Mouse (Mus musculus): Measurements from ENCODE around the gene Vasp.
A peak's percentile ranks its signal among the peaks of the same experiment; 100 is the strongest.

Gene Vasp

DNA sequence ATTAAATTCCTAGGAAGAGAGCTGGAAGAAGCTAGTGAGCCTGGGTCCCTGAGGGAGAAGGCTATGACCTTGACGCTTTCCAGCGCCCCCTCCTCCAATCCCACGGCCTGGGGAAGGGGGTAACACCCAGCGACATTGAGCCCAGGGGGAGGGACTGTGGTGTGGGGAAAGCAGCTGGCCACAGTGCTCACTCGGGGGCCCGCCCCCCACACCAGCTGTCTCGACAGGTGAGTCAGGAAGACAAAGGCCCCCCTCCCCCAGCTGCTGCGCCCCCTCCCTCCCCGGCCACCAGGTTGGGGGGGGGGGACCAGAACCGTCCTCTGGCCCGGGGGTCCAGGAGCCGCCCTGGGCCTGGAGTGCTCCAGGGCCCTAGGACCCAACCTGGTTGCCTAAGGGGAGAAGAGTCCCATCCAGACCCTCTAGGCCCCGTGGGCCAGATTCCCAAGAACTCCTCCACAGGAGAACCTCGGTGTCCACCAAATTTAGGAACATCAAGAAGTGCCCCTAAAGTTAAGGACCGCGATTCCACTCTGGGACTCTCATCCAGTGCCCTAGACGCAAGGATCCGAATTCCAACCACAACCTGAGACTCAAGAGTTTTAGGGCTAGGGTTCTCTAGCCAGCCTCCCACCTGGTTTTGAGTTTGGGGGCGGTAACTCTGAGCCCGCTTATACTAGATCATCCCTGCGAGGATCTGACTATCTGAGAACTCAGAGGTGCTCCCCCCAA, 944 bp downstream of the Vasp start:
- DNase-seq (ENCODE audit: low spot score in 2 of 2): no peak

DNA sequence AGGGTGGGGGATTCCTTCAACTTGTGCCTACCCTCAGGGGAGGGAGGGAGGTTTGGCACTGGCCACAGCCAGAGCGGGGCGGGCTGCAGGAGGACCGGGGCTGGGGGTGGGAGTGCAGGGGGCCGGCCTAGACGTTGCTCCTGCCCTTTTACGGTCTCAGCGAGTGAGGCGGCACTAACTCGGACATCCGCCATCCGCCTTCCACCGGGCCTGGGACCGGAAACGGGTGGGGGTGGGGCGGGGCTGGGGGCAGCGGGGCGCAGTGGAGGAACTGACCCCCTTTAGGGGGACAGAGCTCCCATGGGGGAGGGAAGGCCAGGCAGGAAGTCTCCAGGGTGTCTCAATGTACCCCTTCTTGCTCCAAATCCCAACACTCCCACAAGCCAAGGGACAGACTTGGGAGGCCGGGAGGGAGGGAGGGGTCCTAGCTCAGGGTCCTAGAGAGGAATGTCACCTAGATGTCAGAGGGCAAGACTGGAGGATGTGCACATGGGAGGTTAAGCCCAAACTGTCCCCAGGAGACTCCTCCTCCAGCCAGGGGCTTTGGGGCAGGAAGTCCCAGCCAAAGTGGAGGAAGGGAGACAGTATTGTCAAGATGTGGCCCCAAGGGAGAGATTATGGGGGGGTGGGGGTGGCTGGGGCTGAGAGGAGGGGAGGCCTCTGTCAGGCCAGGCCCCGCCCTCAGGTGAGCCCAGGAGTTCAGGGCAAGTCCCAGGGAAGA, 1.7 kb downstream of the Vasp start:
- no peak for DNase-seq (ENCODE audit: low spot score in 2 of 2)

DNA sequence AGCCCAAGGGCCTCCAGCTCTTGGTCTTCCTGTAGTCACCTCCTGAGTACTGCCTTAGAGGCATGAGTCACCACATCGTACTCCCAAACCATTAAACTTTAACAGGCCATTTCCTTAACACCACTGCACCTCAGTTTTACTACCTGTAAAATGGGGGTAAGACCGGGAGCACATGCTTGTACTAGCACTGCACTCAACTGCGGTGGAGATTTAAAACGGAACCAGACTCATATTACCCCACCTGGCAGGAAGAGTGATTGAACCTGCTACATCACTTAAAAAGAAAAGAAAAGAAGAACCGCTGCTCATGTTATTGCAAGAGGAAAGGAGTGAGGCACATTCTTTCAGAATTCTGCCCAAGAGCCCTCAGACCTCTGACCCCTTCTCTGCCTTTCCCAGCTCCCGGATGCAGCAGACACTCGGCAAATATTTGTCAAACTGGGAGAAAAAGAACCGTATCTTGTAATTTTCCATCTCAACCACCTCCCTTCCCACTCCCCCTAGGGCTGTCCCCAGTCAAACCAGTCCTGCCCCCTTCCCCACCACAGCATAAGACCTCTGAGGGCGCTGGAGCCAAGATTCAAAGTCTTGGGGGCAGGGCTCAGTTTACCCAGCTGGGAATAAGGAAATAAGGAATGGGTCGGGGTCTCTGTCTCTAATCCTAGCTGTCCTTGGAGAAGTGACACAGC, 2.5 kb downstream of the Vasp start:
- DNase-seq (ENCODE audit: low spot score in 2 of 2): no peak

DNA sequence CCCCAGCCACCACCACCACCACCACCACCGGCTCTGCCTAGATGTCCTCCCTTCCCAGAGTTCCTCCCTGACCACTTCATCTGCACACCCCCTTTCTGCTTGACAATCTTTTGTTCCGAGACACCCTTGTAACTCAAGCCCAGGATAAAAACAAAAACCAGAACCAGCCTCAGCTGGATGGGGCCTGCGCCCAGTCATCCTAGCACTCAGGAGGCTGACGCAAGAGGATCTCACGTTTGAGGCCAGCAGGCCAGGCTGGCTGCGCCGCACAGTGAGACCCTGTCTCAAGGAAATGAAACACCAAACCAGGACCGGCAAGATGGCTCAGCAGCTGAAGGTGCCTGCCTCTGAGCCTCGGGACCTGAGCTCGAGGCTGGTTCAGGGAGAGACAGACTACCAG, 4.6 kb downstream of the Vasp start:
- DNase-seq (ENCODE audit: low spot score in 2 of 2): no peak

DNA sequence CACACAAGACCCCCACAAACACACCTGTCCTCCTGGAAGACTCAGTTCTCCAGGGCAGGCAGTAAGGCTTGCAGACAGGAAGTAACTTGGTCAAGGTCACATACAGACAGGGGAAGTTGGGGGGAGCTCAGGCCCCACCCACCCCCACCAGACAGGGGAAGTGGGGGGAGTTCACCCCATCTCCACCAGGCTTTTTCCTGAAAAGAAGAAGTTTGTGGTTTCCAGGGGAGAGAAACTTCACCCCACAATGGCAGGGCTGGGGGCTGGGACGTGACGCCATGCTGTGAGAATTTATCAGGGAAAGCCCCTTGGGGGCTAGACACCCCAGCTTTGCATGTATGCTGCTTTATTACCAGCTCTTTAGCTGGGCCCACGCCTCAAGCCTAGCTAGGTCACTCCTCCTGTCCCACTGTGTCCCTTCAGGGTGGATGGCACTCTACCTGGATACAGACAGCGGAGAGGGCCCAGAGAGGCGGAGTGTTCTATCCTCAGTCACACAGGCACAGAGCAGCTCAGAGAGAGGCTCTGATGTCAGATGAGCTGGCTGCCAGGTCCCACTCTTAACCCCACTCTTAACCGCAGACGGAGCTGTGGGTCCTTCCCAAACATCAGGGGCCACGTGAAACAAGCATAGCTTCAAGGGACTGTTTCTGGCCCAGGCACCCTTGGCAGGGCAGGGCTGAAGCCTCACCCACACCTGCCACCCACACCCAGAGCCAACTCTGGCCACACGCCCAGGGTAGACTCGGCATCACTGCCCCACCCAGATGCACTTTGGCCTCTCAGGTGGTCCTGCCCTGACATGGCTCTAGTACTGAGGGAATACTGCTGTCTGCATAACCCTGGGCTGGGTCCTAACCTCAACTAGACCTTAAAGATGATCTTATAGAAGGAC, 5.4 kb downstream of the Vasp start:
- DNase-seq (ENCODE audit: low spot score in 2 of 2): no peak

DNA sequence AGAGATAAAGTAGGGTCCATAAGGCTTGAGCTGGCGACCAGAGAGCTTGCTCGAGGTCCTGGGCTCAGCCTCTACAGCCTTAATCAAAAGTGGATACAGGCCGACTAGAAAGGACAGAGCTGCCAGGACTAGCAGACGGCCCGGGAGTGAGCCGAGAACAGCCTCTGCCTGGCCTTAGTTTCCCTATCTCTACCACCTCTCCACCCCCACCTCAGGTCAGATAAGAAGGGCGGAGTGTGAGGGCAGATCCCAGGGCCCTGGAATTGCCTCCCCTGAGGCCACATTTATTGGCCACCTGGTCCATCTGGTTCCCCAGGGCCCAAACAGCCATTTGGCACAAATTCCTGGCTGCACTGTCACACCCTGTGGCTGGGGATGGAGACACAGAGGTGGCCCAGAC, 6.5 kb downstream of the Vasp start:
- DNase-seq (ENCODE audit: low spot score in 2 of 2): no peak

DNA sequence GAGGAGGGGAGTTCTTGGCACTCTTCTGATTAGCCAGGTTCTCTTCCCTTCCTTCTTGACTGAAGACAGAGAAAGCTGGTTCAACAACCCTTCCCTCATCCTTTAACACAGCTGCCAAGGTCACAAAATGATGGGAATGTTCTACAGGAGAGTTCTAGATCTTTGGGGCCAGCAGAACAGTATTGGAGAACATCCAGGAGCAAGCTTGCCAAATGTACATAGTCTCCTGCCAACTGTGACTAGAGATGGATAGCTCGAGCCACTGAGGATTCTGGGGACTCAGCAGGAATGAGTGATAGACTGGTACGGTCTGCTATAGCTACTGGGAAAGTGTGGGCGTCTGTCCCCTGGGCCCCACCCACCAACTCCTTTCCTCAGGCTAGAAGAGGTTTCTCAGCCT, 13.3 kb downstream of the Vasp start:
- no peak for DNase-seq (ENCODE audit: low spot score in 2 of 2)

DNA sequence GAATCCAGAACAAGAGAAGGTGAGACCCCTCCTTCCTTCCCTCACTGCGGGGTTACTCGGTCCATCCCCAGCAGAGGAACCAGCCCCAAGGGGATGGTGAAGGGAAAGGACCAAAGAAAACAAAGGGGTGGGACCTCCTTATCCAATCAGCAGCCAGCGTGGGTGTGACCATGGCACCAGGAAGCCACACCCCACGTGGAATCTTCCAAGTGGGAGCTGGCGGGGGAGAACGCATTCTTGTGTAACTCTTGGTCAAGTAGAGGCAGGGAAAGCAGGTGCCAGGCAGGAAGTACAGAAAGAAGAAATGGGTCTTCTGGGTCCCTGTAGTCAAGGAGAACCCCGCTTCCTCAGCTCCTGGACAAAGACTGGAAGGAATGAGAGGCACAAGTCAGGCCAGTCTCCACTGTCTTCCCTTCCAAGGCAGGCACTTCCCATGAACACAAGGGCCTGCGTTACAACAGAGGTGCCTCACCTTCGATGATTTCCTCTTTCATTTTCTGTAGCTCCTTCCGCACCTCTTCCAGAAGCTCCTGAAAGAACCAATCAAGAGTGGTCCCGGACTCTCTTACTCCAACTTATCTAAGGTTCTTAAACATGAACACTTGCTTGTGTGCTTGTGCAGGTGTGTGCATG, 14.1 kb downstream of the Vasp start:
- peak in 1 of 2 experiments; percentile 45 for DNase-seq (ENCODE audit: low spot score in 2 of 2)

DNA sequence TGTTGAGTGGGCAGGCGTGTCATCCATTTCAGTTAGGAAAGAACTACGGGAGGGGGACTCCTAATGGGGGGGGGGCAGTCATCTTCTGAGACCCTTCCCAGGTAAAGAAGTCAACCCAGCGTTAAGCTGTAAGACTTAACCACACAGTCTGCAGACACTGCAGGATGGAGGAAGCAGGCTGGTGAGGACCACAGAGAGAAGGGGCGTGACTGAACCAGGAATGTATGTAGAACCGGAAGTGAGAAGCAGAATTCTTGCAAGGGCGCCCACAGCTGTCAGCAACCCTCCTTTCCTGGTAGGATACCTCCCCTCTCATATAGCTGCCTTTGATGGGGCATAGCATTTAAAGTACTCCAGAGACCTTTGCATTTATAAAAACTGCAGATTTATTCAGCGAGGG, 15.1 kb downstream of the Vasp start:
- no peak for DNase-seq (ENCODE audit: low spot score in 2 of 2)

DNA sequence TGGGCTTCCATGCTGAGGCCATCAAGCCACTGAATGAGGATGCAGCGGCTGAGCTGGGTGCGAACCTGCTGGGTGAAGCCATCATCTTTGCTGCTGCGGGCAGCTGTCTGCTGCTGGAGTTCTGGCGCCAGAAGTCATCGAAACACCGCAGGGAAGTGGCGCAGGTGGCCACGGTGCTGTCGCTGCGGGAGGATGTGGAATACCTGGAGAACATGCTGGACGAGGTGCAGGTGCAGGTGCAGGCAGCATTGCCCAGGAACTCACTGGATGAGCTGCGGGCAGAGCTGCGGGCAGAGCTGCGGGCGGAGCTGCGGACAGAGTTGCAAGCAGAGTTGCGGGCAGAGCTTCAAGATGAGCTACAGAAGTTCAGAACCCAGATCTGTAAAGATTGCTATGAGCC, 16.2 kb downstream of the Vasp start:
- DNase-seq (ENCODE audit: low spot score in 2 of 2): no peak

DNA sequence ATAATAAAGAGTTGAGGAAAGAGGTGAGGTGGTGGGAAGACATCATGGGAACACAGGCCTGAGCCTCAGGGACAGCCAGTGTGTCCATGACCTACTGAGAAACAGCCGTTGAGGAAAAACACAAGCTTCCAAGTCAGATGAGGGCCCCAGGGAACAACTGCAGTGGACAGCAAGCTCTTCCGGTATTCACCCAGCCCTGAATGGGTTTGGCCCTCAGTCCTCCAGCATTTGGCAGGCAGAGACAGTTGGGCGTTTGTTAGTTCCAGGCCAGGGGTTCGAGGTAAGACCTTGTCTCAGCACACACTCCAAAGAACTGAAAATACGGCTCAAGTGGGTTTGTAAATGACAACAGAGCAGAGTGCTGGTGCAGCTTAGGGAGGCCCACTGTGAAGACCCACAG, 18.2 kb downstream of the Vasp start:
- no peak for DNase-seq (ENCODE audit: low spot score in 2 of 2)

DNA sequence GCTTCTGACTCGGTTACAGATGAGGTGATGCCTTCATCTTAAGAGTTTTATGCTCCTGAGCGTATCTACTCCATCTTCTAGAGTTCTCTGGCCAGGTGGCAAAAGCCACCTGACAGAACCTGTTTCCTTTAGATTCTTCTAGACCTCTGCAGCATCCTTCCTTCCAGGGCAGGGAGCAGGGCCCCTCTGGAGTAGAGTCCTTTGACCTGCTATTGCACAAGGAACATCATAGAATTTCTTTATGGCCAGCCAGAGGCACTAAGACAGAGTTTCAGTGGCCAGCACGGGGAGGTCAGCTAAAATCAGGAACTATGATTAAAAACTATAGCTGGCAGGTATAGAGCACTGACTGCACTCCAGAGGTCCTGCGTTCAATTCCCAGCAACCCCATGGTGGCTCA, 19.5 kb downstream of the Vasp start:
- DNase-seq (ENCODE audit: low spot score in 2 of 2): no peak

DNA sequence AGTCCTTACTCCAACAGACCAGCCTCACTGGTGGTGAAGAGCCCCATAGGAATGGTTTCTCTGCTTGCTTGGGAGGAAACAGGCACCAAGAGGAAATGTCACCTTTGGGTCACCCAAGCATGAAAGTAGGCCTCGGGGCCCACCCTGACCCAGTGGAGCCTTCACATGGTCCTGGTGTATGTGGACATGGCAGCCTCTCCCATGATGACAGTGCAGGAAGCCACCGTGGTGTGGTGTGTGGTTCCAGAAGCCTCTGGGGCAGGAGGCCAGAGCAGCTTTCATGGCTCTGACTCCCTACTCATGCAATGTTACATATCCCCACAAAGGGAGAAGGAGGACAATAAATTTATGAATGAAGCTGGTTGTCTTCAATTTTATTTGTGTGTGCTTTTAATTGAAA, 24.1 kb downstream of the Vasp start:
- no peak for DNase-seq (ENCODE audit: low spot score in 2 of 2)

DNA sequence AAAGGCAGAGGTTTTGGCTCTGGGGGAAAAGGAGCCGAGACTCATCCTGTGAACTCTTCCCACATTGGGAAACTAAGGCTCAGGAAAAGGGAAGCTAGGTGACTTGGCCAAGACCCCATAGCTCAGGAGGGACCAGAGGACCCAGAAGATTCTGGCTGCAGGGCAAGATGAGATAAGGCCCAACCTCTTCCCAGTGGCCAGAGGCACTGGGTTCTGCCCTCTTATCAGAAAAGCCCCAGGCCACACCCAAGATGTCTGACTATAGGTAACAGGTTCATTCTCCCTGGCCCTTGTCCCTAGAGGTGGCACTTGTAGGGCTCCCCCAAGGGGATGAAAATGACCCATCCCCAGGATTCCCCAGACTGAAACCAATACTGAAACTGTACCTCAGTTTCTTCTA, 24.8 kb downstream of the Vasp start:
- DNase-seq (ENCODE audit: low spot score in 2 of 2): no peak

DNA sequence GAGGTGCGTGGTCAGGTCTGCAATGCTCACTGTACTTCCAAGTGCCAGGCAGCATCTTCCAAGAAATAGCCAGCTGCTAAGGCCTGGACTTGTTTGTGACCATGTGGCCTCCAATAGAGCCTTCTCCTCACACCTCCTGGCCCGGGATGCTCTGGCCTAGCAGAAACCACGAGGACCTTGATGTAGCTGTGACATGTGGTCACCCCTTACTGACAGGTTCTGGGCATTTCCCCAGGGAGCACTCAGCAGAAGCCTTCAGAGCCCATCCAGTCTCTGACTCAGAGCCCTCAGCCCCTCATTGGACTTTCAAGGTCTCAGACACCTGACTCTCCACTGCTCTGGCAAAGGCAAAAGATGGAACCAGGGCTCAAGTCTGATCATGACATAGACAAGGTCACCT, 26.5 kb downstream of the Vasp start:
- no peak for DNase-seq (ENCODE audit: low spot score in 2 of 2)

DNA sequence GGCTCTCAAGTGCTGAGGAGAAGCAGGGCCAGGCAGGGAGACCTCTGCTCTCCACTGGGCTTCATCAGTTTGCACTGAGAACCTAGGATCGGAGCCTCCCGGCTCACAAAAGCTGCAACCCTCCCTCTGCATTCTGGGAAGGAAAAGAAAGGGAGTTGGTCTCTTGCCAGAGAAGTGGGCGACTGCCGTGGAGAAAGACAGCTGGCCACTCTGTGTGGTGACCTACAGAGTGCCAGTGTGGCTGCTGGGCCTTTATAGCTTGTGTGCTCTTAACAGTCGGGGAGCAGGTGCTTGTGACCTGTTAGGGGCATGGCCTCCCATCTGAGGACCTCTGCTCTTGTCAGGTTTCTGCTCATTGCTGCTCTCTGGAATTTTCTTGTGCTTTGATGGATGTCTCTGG, 27.8 kb downstream of the Vasp start:
- peak in 1 of 2 experiments; percentile 59 for DNase-seq (ENCODE audit: low spot score in 2 of 2)

DNA sequence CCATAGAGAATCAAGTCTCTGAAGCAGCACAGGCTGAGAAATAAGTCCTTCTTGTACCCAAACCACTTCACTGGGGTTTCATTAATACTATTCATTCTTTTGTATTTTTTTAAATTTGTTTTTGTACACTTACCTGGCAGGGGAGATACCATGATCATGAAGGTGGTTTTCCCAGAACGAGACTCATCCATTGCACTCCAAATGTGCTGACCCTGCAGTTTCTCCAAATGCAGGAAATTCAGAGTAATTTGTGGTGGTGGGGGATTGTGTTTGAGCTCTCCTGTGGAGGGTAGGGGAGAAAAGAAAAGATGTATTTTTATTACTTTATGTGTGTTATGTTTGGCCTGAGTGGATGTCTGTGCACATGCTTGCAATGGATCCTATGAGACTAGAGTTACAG, 29.6 kb downstream of the Vasp start:
- no peak for DNase-seq (ENCODE audit: low spot score in 2 of 2)

DNA sequence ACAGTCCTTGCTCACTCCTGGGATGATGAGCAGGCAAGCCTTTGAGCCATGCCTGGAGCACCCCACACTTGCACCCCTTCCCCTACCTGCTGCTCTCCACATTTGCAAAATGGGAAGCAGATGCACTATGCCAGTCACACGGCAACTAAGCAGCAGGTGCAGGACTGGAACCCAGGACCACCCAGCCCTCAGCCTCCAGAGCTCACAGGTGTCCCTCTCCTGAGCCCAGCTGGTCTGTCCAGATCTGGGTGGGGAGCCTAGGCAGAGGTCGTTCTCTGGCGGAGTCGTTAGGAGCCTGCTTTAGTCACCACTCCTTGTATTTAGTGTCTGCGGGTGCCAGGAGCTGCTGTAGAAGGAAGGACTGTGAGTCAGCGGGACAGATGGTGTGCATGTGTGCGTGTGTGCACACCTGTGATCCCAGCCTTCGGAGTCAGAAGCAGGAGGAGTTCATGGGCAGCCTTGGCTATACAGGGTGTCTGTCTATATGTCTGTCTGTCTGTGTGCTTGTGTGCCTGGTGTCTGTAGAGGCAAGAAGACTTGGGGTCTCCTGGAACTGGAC, 30.6 kb downstream of the Vasp start:
- DNase-seq (ENCODE audit: low spot score in 2 of 2): no peak

DNA sequence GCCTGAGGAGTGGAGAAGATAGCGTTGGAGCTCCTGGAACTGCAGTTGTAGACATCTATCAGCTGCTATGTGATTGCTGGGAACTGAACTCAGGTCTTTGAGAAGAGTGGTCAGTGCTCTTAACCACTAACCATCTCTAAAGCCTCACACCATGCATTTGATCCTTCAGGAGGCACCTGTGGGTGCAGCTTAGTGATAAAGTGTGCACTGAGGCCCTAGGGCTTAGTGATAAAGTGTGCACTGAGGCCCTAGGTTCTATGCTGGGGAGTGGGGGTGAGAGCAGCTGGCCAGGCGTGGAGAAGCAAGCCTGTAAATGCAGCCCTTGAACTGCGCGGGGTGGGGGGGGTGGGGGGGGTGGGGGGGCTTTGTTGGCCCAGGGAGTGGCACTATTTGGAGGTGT, 31.6 kb downstream of the Vasp start:
- no peak for DNase-seq (ENCODE audit: low spot score in 2 of 2)

DNA sequence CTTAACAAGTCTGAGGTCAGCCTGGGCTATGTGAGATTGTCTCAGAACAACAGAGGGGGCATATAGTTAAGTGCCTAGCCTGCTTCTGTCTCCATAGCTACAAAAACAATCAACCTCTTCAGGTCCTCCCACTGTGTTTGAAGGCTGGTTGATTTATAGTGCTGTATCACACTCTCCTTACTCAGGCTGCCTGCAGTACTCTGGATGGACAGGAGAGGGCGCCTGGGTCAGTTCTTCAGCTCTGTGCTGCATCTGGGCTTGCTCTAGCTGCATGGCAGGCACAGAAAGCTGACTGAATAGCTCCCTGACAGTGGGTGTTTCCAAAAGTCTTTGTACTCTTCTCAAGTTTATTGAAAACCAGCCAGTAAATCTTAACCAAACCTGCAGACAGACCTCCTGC, 32.2 kb downstream of the Vasp start:
- DNase-seq (ENCODE audit: low spot score in 2 of 2): peak; percentile 93 to 95

DNA sequence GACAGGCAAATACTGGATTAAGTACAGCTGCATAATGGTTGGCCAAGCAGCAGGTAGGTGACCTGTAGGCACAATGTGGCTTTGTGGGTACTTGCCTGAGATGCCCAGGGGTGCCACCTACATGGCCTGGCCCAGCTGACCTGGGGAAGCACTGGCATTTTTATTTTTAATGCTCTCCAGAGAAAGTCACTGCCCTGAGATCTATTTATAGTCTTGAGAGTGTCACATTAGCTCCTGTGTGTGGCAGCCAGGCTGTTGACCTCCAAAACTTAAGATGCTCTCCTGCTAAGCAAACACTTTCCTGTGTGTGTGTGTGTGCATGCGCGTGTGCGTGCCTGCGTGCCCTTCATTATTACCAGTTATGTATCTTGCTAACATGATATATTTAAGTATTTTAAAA, 33.3 kb downstream of the Vasp start:
- no peak for DNase-seq (ENCODE audit: low spot score in 2 of 2)
